Comparison of ENCODE assay signal across 8 mouse cellular contexts in the genomic region with DNA sequence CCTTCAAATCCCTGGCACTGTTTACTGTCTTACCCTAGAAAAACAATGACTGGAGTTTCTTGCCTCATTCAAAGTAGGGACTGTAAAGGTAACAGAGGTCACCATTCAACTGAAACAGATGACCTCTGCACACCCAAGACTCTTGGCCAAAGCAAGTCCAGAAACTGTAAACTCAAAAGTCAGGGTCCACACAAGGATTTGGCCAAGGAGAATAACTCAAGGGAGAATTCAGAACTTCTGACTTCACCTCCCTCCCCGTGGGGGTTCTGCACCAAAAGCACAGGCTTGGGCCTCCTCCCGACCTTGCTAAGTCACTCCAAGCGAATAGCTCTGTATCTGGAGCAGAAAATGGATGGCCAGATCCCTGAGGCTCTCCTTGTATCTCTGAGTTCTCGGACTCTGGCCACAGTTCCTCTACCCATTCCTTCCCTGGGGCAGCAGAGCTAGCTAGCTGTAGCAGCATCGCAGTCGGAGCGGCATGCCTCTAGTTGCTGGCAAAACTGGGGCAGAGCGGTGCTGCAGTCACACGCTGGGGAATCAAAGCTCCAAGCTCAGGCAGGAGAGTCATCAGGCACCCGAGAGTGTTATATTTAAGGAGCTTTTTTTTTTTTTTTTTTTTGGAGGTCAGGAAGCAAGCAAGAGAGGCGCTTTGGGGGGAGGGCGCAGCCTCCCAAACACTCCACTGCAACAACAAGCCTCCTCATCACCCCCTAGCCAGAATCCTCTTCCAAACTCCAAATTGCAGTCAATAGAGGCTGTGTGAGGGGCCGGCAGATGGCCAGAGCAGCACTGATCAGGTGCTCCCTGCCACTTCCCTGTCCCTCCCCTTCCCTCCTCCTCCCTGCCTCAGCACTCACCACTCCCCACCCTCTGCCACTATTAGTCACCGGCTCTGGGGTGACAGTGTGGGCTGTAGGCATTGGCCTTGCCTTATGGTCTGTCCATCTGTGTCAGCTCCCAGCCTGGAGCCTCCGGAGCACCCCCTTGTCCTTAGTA.
DNase-seq lines count a peak whose midpoint lies in the region; TF ChIP-seq lines count a peak whose summit lies in the region.

No protein-coding gene starts in this region.

- H3K27ac ChIP-seq in left cerebral cortex, adult 2 months: peak overlapping the region; percentile 90

- H3K27me3 ChIP-seq in myocyte (ENCODE audit: control insufficient read depth, insufficient read depth, insufficient read length): no peaks in the 10 kb centered on the region

- no peak overlapping the region for H3K4me3 ChIP-seq in left cerebral cortex, adult 2 months
- H3K4me3 ChIP-seq in myocyte: no peak overlapping the region

- TF ChIP-seq POLR2A in myocyte (IDR thresholded peaks at IDR 0.05; ENCODE audit: insufficient read length, low read depth): no peak

- peak overlapping the region; percentile 18 for H3K4me2 ChIP-seq in myocyte (ENCODE audit: low read depth)

- intact Hi-C loops in heart, postnatal 10 days (cut with DNase I): no loop called here
- intact Hi-C loops in left cerebral cortex, adult 2 months (cut with DNase I): no loop called here

- peak; percentile 41 for DNase-seq in urinary bladder, postnatal 14 days (ENCODE audit: low spot score)
- DNase-seq in urinary bladder, postnatal 25 days (ENCODE audit: low spot score): no peak
- peak; percentile 93 to 95 for DNase-seq in cerebellum, postnatal 14 days
- peak; percentile 15 to 18 for DNase-seq in heart, postnatal 10 days
- DNase-seq in left cerebral cortex, adult 2 months (ENCODE audit: extremely low spot score in 1 of 2, low spot score in 2 of 2): peak; percentile 58 to 60
- no peak for DNase-seq in B cell, adult 2 months
- DNase-seq in T-cell, adult 2 months (ENCODE audit: low spot score): no peak

- no peak overlapping the region for H3ac ChIP-seq in myocyte (ENCODE audit: control insufficient read depth, insufficient read length)

- H3K79me2 ChIP-seq in myocyte (ENCODE audit: control insufficient read depth, insufficient read depth): peaks cover 10% of the 10 kb centered on the region

- no peak for TF ChIP-seq CTCF in left cerebral cortex, adult 2 months (IDR thresholded peaks at IDR 0.05)

- no peaks in the 10 kb centered on the region for H3K36me3 ChIP-seq in myocyte (ENCODE audit: control insufficient read depth, insufficient read depth)

TF ChIP-seq in myocyte, 11 proteins besides CTCF, POLR2A, EP300 and RAD21:
- peak in 1 of 3 experiments; percentile 67 for TF ChIP-seq MYOD1 (IDR thresholded peaks at IDR 0.05; ENCODE audit: control insufficient read depth in 1 of 3, insufficient read length in 2 of 3, low read depth in 2 of 3)
- TF ChIP-seq MYOG (IDR thresholded peaks at IDR 0.05; ENCODE audit: control insufficient read depth in 1 of 3, insufficient read depth in 1 of 3, insufficient read length in 2 of 3, low read depth in 2 of 3): peak in 1 of 3 experiments; percentile 21
- no peak for TF ChIP-seq MAX (IDR thresholded peaks at IDR 0.05; ENCODE audit: low read depth)
- no peak for TF ChIP-seq POLR2AphosphoS2 (IDR thresholded peaks at IDR 0.05; ENCODE audit: insufficient read length, low read depth)

Comparison
In these comparisons a context has a peak if more than half of its experiments do, and no peak if none do; other contexts are left out.
1. DNase-seq: peak in urinary bladder, postnatal 14 days (single experiment), cerebellum, postnatal 14 days (2 of 2), heart, postnatal 10 days (2 of 2) and left cerebral cortex, adult 2 months (2 of 2); none in urinary bladder, postnatal 25 days (single experiment), B cell, adult 2 months (0 of 2) and T-cell, adult 2 months (single experiment).